Mouse (Mus musculus): ENCODE data around the gene Olfr980.
"Not testable (repeated sequence)": the region's sequence is repeated elsewhere in the genome, so short reads cannot be mapped to it uniquely, and the experiment has no call there.

Gene Olfr980

GRCm38 (mm10) chr9:40009482-40009881 is at the start of gene Olfr980:
TSS of gene Olfr980 (minus strand) at chr9:40009582.
- DNase-seq (ENCODE audit: low read depth, low spot score), result no peak

GRCm38 (mm10) chr9:40050138-40050537 is 40.8 kb upstream of the Olfr980 start:
- DNase-seq (ENCODE audit: low read depth, low spot score), result no peak

GRCm38 (mm10) chr9:40021164-40021563 is 11.8 kb upstream of the Olfr980 start, which contains the start of gene Olfr981:
TSS of gene Olfr981 (plus strand) at chr9:40021464.
- DNase-seq (ENCODE audit: low read depth, low spot score), result no peak

- no peak for DNase-seq (ENCODE audit: low read depth, low spot score)
Measured at GRCm38 (mm10) chr9:40003365-40003764, 6.0 kb downstream of the Olfr980 start, which contains the start of gene Olfr979. TSS of gene Olfr979 (minus strand) at chr9:40003465.

GRCm38 (mm10) chr9:39991813-39992212 is 17.6 kb downstream of the Olfr980 start, which contains the start of gene Olfr978:
TSS of gene Olfr978 (plus strand) at chr9:39992113.
- DNase-seq (ENCODE audit: low read depth, low spot score), result no peak

GRCm38 (mm10) chr9:39976581-39977145 is 32.7 kb downstream of the Olfr980 start:
- not testable (repeated sequence) for DNase-seq (ENCODE audit: low read depth, low spot score)

GRCm38 (mm10) chr9:39961033-39961432 is 48.3 kb downstream of the Olfr980 start, which contains the start of gene Olfr976:
TSS of gene Olfr976 (minus strand) at chr9:39961133.
- not testable (repeated sequence) for DNase-seq (ENCODE audit: low read depth, low spot score)

Measured in brain, adult 2 months (tissue).